ENCODE assay signal across 22 mouse cellular contexts in genomic region chr16:44508025-44508424, GRCm38 (mm10). TPM values are rescaled to one million over a fixed set of nuclear protein-coding genes. Genes with fewer than 3 reads are reported as not detected.
DNase-seq lines count a peak whose midpoint lies in the region; ATAC-seq and TF ChIP-seq lines count a peak whose summit lies in the region.
"Had no signal": no experiment of that assay in that cellular context is flagged by ENCODE, and none has a peak within 500 bp of the region (broad histone marks: within the 10 kb centered on the region; RNA-seq: fewer than 3 reads in every experiment).

No protein-coding gene starts in this region.

- WGBS in embryonic facial prominence, embryonic 13.5 days: 76% methylated on average over 5 of the region's 5 CpGs
- WGBS in embryonic facial prominence, embryonic 10.5 days: 82% methylated on average over 5 of the region's 5 CpGs
- 61% methylated on average over 5 of the region's 5 CpGs for WGBS in lung, embryonic 14.5 days
- 65% methylated on average over 5 of the region's 5 CpGs for WGBS in embryonic facial prominence, embryonic 15.5 days

- no peak for ATAC-seq in embryonic facial prominence, embryonic 13.5 days (ENCODE audit: insufficient number of reproducible peaks, insufficient read depth, low FRiP score, low TSS enrichment, low read depth)
- no peak for ATAC-seq in lung, embryonic 14.5 days (ENCODE audit: insufficient read depth)
- no peak for ATAC-seq in embryonic facial prominence, embryonic 15.5 days (ENCODE audit: insufficient number of reproducible peaks, low FRiP score, low TSS enrichment, low read depth)
- ATAC-seq: intestine, embryonic 15.5 days had no signal

- no peak overlapping the region for H3K4me3 ChIP-seq in embryonic facial prominence, embryonic 13.5 days
- H3K4me3 ChIP-seq in embryonic facial prominence, embryonic 10.5 days: no peak overlapping the region
- no peak overlapping the region for H3K4me3 ChIP-seq in lung, embryonic 14.5 days (ENCODE audit: low read depth, low read length)
- no peak overlapping the region for H3K4me3 ChIP-seq in embryonic facial prominence, embryonic 15.5 days (replicated peaks)
- H3K4me3 ChIP-seq: embryonic facial prominence, embryonic 12.5 days; heart, embryonic 13.5 days; intestine, embryonic 15.5 days; left cerebral cortex, adult 2 months; liver, embryonic 15.5 days; neural tube, embryonic 12.5 days had no signal

- DNase-seq in embryonic facial prominence, embryonic 10.5 days (ENCODE audit: low spot score): no peak
- DNase-seq in lung, embryonic 14.5 days: no peak
- no peak for DNase-seq in lung, postnatal 10 days
- DNase-seq in natural killer cell, adult 2 months (ENCODE audit: low spot score in 2 of 2): peak; percentile 27 to 58
- no peak for DNase-seq in embryo, embryonic 10 days (ENCODE audit: low spot score)
- no peak for DNase-seq in thymus, postnatal 14 days
- DNase-seq: adrenal gland, adult 2 months; cerebellum, adult 8-10 months; gastrocnemius, postnatal 10 days; heart, adult 18-20 months; kidney, adult 9 months; kidney, postnatal 25 days had no signal

- H3K27ac ChIP-seq in embryonic facial prominence, embryonic 13.5 days: peak overlapping the region; percentile 78
- no peak overlapping the region for H3K27ac ChIP-seq in embryonic facial prominence, embryonic 10.5 days (replicated peaks)
- H3K27ac ChIP-seq in lung, embryonic 14.5 days (ENCODE audit: low read depth): peak overlapping the region; percentile 71
- peak overlapping the region; percentile 85 for H3K27ac ChIP-seq in embryonic facial prominence, embryonic 15.5 days (replicated peaks)
- H3K27ac ChIP-seq: embryonic facial prominence, embryonic 12.5 days; heart, embryonic 13.5 days; intestine, embryonic 15.5 days; left cerebral cortex, adult 2 months; liver, embryonic 15.5 days; neural tube, embryonic 12.5 days; stomach, postnatal 0 days had no signal

- no peak overlapping the region for H3K9ac ChIP-seq in embryonic facial prominence, embryonic 13.5 days
- H3K9ac ChIP-seq in lung, embryonic 14.5 days: no peak overlapping the region
- no peak overlapping the region for H3K9ac ChIP-seq in embryonic facial prominence, embryonic 15.5 days
- H3K9ac ChIP-seq: embryonic facial prominence, embryonic 12.5 days; heart, embryonic 13.5 days; intestine, embryonic 15.5 days; liver, embryonic 15.5 days; neural tube, embryonic 12.5 days had no signal

- peaks cover 55% of the 10 kb centered on the region for H3K4me1 ChIP-seq in embryonic facial prominence, embryonic 13.5 days
- H3K4me1 ChIP-seq in embryonic facial prominence, embryonic 10.5 days: peaks cover 22% of the 10 kb centered on the region
- H3K4me1 ChIP-seq in lung, embryonic 14.5 days (ENCODE audit: insufficient read depth): peaks cover 25% of the 10 kb centered on the region
- peaks cover 57% of the 10 kb centered on the region for H3K4me1 ChIP-seq in embryonic facial prominence, embryonic 15.5 days
- H3K4me1 ChIP-seq: liver, embryonic 15.5 days; neural tube, embryonic 12.5 days had no signal

- H3K36me3 ChIP-seq in embryonic facial prominence, embryonic 13.5 days: peaks cover 78% of the 10 kb centered on the region
- H3K36me3 ChIP-seq in embryonic facial prominence, embryonic 10.5 days (replicated peaks): peaks cover 86% of the 10 kb centered on the region
- H3K36me3 ChIP-seq in lung, embryonic 14.5 days (ENCODE audit: insufficient read depth): peaks cover 54% of the 10 kb centered on the region
- peaks cover 40% of the 10 kb centered on the region for H3K36me3 ChIP-seq in embryonic facial prominence, embryonic 15.5 days
- H3K36me3 ChIP-seq: intestine, embryonic 15.5 days; liver, embryonic 15.5 days had no signal

- no peak overlapping the region for H3K4me2 ChIP-seq in embryonic facial prominence, embryonic 13.5 days
- H3K4me2 ChIP-seq in lung, embryonic 14.5 days: no peak overlapping the region
- no peak overlapping the region for H3K4me2 ChIP-seq in embryonic facial prominence, embryonic 15.5 days (replicated peaks)
- H3K4me2 ChIP-seq: embryonic facial prominence, embryonic 12.5 days; heart, embryonic 13.5 days; intestine, embryonic 15.5 days; liver, embryonic 15.5 days; midbrain, embryonic 11.5 days; neural tube, embryonic 12.5 days had no signal

- no peak for TF ChIP-seq CTCF in lung, embryonic 14.5 days (IDR thresholded peaks at IDR 0.05; ENCODE audit: low read depth)

- H3K9me3 ChIP-seq in embryonic facial prominence, embryonic 13.5 days: peaks cover 5% of the 10 kb centered on the region; the same call in 1 of the 2 replicates
- H3K9me3 ChIP-seq in embryonic facial prominence, embryonic 10.5 days: 0 out of 2 replicates have a peak, but pooled peaks cover 4% of the 10 kb centered on the region
- H3K9me3 ChIP-seq in lung, embryonic 14.5 days (ENCODE audit: low read depth, low read length): no peaks in the 10 kb centered on the region
- no peaks in the 10 kb centered on the region for H3K9me3 ChIP-seq in embryonic facial prominence, embryonic 15.5 days (replicated peaks)
- H3K9me3 ChIP-seq: intestine, embryonic 15.5 days; liver, embryonic 15.5 days; neural tube, embryonic 12.5 days had no signal

- H3K27me3 ChIP-seq in embryonic facial prominence, embryonic 13.5 days: no peaks in the 10 kb centered on the region
- H3K27me3 ChIP-seq in embryonic facial prominence, embryonic 10.5 days (replicated peaks; ENCODE audit: low read depth, poor library complexity, severe bottlenecking): no peaks in the 10 kb centered on the region
- no peaks in the 10 kb centered on the region for H3K27me3 ChIP-seq in lung, embryonic 14.5 days (ENCODE audit: insufficient read depth, low read length)
- H3K27me3 ChIP-seq in embryonic facial prominence, embryonic 15.5 days: no peaks in the 10 kb centered on the region
- H3K27me3 ChIP-seq: embryonic facial prominence, embryonic 12.5 days; heart, embryonic 13.5 days; intestine, embryonic 15.5 days; liver, embryonic 15.5 days; neural tube, embryonic 12.5 days had no signal

RNA-seq across cellular contexts. Expression of gene Boc, which starts 50.7 kb away (rescaled TPM):
- polyA plus RNA-seq in embryonic facial prominence, embryonic 13.5 days (2015; fragmentation: Nextera tagmentation; extraction: Ambion mirVana): 51.1 and 53.9 TPM in 2 replicates
- polyA plus RNA-seq in embryonic facial prominence, embryonic 10.5 days (2016; fragmentation: Nextera tagmentation; extraction: Ambion mirVana): 14.2 and 14.3 TPM in 2 replicates
- polyA plus RNA-seq in lung, embryonic 14.5 days (2014; fragmentation: Nextera tagmentation; extraction: Ambion mirVana): 36.4 and 38.8 TPM in 2 replicates
- 42.3 and 49.1 TPM in 2 replicates for polyA plus RNA-seq in embryonic facial prominence, embryonic 15.5 days (2015; fragmentation: Nextera tagmentation; extraction: Ambion mirVana)

Comparison
In these comparisons a context has a peak if more than half of its experiments do, and no peak if none do; other contexts are left out.
1. DNase-seq: peak in natural killer cell, adult 2 months (2 of 2); none in embryonic facial prominence, embryonic 10.5 days (single experiment), lung, embryonic 14.5 days (single experiment), lung, postnatal 10 days (single experiment), embryo, embryonic 10 days (single experiment) and thymus, postnatal 14 days (single experiment).